Mouse (Mus musculus) embryo, embryonic 11.5 days (tissue): ENCODE measurements at regions not wholly inside any gene's neighbourhood (a gene's known extent, or its start where the extent isn't known, plus 50 kb on each side); places are given as distances from the start of the nearest gene placed in this dataset.
"Not testable (repeated sequence)": the region's sequence is repeated elsewhere in the genome, so short reads cannot be mapped to it uniquely, and the experiment has no call there.

Experiments used
- DNase-seq: peaks from one replicate; pipeline ENCODE4 v3.0.0-alpha.2; 2012; ENCODE audit warnings: low read depth, low spot score

GRCm38 (mm10) chr17:58820588-58821195 is 170.5 kb downstream of the Pdzph1 start:
- DNase-seq, result peak; percentile 3

GRCm38 (mm10) chr17:58819339-58819738 is 171.8 kb downstream of the Pdzph1 start:
- DNase-seq, result no peak

DNA sequence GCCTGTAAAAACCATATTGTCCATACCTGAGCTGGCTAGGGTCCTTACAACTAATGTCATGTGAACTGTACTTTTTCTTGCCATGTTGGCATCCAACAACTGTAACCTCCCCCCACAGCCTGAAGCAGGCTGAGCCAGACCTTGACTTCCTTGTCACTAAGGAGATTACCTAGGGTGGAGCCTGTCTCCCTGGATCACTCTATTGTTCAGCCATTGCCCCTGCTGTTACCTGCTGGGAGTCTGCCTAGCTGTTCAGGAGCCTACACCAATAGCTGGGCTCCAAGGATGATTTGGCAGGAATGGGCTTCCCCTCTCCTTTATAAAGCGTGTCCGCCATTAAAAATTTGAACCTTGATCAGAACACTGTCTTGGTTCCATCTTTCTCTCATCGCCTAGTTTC is 215.7 kb downstream of the Pdzph1 start:
- not testable (repeated sequence) for DNase-seq

- DNase-seq, result no peak
These were observed 217.6 kb downstream of the Pdzph1 start for GRCm38 (mm10) chr17:58773595-58773994.

DNA sequence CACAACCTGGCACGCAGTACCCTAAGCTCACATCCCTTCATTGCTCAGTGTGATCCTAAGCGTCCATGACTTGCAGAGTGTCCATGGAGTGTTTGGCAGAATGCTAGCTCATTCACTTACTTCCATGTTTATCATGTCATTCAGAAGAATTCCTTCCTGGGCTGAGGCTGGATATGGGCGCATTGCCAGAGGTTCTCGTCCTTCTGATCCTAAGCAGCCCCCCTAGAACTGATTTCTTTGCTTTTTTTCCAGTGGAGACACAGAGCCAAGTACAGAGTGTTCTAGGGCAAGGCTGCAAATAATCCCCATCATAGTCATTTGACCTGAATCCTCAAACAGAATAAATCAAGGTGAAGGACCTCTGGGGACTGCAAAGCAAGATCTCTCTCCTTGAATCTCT is 226.0 kb downstream of the Pdzph1 start:
- DNase-seq, result no peak

GRCm38 (mm10) chr17:58749000-58749399 is 242.2 kb downstream of the Pdzph1 start:
- no peak for DNase-seq

GRCm38 (mm10) chr17:58748264-58748663 is 242.9 kb downstream of the Pdzph1 start:
- no peak for DNase-seq

- DNase-seq, result no peak
These were observed 280.3 kb downstream of the Pdzph1 start for GRCm38 (mm10) chr17:58710748-58711478.

DNA sequence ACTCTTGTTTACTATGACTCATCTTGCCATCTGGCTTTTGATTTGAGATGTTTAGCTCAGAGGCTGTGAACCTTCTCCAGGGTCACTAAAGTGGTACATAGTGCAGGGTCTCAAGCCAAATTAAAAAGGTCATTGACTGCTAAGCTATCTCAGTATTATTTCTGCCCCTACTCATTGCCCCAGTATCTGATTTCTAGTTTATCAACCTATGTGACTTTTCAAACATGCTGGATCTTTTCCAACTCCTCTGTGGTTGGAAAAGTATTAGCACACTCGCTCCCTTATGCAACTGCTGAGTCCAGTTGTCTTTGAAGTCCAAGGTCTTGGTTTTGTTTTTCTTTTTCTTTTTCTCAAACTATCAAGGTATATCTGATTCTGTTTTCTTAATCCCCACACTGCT is 301.0 kb downstream of the Pdzph1 start:
- no peak for DNase-seq

- no peak for DNase-seq
These were observed 318.9 kb downstream of the Pdzph1 start for GRCm38 (mm10) chr17:58672291-58672690.

GRCm38 (mm10) chr17:58668036-58668435 is 323.1 kb downstream of the Pdzph1 start:
- DNase-seq, result no peak

DNA sequence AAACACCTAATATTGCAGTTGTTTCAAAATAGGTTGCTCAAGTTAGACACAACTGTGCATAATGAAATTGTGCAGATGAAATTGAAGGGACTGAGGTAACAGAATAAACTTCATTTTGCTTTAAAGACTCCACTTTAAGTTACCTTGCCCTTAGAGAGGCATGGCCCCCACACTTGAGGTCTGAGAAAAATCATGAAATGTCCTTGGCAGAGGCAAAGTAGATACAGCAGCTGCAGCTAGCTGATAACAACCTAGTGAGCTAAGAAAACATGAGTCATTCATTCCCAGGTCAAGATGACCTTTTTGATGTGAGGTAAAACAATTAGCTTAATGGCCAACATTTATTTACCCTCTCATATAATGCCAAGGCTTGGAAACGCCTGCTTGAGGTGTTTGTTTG is 347.4 kb downstream of the Pdzph1 start:
- DNase-seq, result no peak

DNA sequence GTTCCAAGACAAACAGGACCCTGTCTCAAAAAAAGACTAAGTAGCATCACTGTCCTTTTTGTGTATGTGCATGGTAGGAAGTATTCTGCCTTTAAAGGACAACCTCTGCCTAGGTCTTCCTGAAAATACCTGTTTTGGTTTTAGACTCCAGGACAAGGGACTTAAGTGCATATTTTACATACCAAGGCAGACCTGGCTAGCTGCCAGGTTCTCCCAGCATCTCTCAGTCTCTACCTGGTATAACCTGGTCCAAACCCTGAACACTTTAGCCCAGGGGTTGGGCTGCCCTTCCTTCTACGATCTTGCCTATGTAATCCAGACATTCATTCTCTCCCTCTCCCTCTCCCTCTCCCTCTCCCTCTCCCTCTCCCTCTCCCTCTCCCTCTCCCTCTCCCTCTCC is 348.9 kb downstream of the Pdzph1 start:
- DNase-seq, result no peak

GRCm38 (mm10) chr17:58598911-58599310 is 392.3 kb downstream of the Pdzph1 start:
- DNase-seq, result no peak

DNA sequence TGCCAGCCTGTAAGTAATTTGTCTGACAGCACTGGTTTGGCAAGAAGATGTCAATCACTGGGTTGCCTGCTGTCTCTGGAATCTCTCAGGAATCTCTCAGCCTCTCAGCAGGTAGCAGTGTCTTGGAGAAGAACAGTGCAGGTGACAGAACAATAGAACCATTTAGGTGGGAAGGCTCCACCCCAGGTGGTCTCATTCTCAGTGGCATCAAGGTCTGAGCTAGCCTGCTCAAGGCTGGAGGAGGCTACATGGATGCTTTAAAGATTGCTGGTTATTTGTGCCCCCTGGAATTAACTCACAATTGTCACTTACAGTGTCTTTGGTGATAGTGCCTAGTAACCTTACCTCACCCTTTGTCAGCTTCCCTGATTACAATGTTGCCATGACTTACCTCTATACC is 394.5 kb downstream of the Pdzph1 start:
- DNase-seq, result no peak

- DNase-seq, result peak; percentile 24
These were observed 403.2 kb downstream of the Pdzph1 start for GRCm38 (mm10) chr17:58587946-58588345.

GRCm38 (mm10) chr17:58572885-58573284 is 418.3 kb downstream of the Pdzph1 start:
- DNase-seq, result no peak
